Mouse (Mus musculus) liver, adult 2 months (tissue): ENCODE measurements at regions not wholly inside any gene's neighbourhood (a gene's known extent, or its start where the extent isn't known, plus 50 kb on each side); places are given as distances from the start of the nearest gene placed in this dataset.
"Not testable (repeated sequence)": the region's sequence is repeated elsewhere in the genome, so short reads cannot be mapped to it uniquely, and the experiment has no call there.

ENCODE experiments used
- DNase-seq: peaks from one replicate; pipeline ENCODE4 v3.0.0-alpha.2; 2011; ENCODE audit warnings: low read depth, low spot score; ENCODE audit errors: extremely low read depth
- H3K27ac ChIP-seq: fragments of 200-500 bp; replicated peaks from 2 replicates; pipeline ENCODE4 v1.5.1; 2012; ENCODE audit warnings: low read depth, mild to moderate bottlenecking, control low read depth, inconsistent platforms, low read length; ENCODE audit not compliant: insufficient read depth
- H3K27me3 ChIP-seq: fragments of 200-500 bp; 2 replicates; pipeline ENCODE4 v1.6.1; 2012; ENCODE audit warnings: mild to moderate bottlenecking, moderate library complexity, low read length, inconsistent platforms; ENCODE audit not compliant: control insufficient read depth, insufficient read depth
- H3K36me3 ChIP-seq: fragments of 200-500 bp; 2 replicates; pipeline ENCODE4 v1.6.1; 2012; ENCODE audit warnings: low read length, inconsistent platforms; ENCODE audit not compliant: control insufficient read depth, insufficient read depth
- H3K4me1 ChIP-seq: fragments of 200-500 bp; 2 replicates; pipeline ENCODE4 v1.6.1; 2011; ENCODE audit warnings: low read length; ENCODE audit not compliant: control insufficient read depth, insufficient read depth
- H3K4me3 ChIP-seq: fragments of 200-500 bp; 2 replicates; pipeline ENCODE4 v1.5.1; 2011; ENCODE audit warnings: low read depth, mild to moderate bottlenecking, control low read depth, low read length, moderate library complexity; ENCODE audit not compliant: insufficient read depth
- H3K79me2 ChIP-seq: fragments of 200-500 bp; 2 replicates; pipeline ENCODE4 v1.6.1; 2012; ENCODE audit warnings: inconsistent platforms, mild to moderate bottlenecking, low read length, moderate library complexity; ENCODE audit not compliant: control insufficient read depth, insufficient read depth
- H3K9ac ChIP-seq: fragments of 200-500 bp; 2 replicates; pipeline ENCODE4 v1.6.1; 2012; ENCODE audit warnings: low read depth, mild to moderate bottlenecking, control low read depth, inconsistent platforms, low read length
- CTCF ChIP-seq: fragments of 200-500 bp; IDR thresholded peaks from 2 replicates; pipeline ENCODE4 v1.5.1; 2011; ENCODE audit warnings: low read depth, low read length, control low read depth
- POLR2A ChIP-seq: fragments of 200-500 bp; IDR thresholded peaks from 2 replicates; pipeline ENCODE4 v1.6.1; 2011; ENCODE audit warnings: low read length, control low read depth; ENCODE audit not compliant: insufficient read depth; ENCODE audit errors: extremely low read depth
- WGBS: fragments of 180-500 bp; shearing (Covaris S2); methylation state at CpG from one replicate; pipeline ENCODE4 v1.1.7; 2018; 5-methylcytosine and 5-hydroxymethylcytosine counted together

DNA sequence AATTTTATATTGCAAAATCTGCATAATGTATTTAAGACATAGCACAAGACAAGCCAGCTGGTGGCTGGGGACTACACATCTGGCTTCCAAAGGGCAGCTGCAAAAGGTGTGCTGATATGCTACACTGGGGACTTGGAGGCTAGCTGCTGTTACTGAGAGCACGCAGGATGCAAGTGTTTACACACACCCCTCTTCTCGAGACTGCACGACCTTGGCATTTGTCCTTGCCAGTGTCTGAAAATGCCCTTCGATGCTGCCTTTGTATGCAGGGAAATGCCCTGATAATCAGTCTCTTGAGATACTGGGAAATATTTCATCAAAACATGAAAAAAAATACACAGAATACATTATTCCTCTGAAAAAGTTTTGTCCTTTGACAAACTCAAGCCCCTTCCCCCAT lies 86.3 kb downstream of the Elovl4 start:
- H3K9ac ChIP-seq = no peak overlapping the region
- no peaks in the 10 kb centered on the region for H3K79me2 ChIP-seq
- H3K4me1 ChIP-seq = no peaks in the 10 kb centered on the region
- H3K27me3 ChIP-seq = no peaks in the 10 kb centered on the region
- no peaks in the 10 kb centered on the region for H3K36me3 ChIP-seq
- DNase-seq = no peak
- no peak overlapping the region for H3K27ac ChIP-seq
- WGBS = 47% methylated on average over 4 of the region's 4 CpGs
- TF ChIP-seq POLR2A (no peak), CTCF (no peak)
- H3K4me3 ChIP-seq = no peak overlapping the region

DNA sequence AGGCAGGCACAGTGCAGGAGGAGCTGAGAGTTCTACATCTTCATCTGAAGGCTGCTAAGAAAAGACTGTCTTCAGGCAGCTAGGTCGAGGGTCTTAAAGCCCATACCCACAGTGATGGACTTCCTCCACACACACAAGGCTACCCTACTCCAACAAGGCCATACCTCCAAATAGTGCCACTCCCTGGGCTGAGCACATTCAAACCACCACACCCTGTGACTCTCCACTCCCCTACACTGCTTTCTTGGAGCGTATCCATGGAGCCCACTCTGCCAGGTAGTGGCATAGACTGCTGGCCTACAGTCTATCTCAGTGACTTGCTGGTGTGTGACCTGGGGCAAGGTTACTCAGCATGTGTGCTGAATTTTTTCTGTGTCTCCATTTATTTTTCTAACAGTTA lies 88.0 kb downstream of the Elovl4 start:
- 89% methylated on average over 2 of the region's 2 CpGs for WGBS
- not testable (repeated sequence) for H3K36me3 ChIP-seq, DNase-seq

GRCm38 (mm10) chr9:83716101-83716763 lies 89.8 kb downstream of the Elovl4 start:
- Histone ChIP-seq H3K79me2 (no peaks in the 10 kb centered on the region), H3K27ac (no peak overlapping the region), H3K4me3 (no peak overlapping the region), H3K4me1 (no peaks in the 10 kb centered on the region), H3K9ac (no peak overlapping the region), H3K36me3 (no peaks in the 10 kb centered on the region), H3K27me3 (no peaks in the 10 kb centered on the region)
- TF ChIP-seq CTCF (no peak), POLR2A (no peak)
- 63% methylated on average over 5 of the region's 5 CpGs for WGBS
- no peak for DNase-seq

More for the DNA sequence above, 88.0 kb downstream of the Elovl4 start:
- H3K4me1 ChIP-seq, H3K4me3 ChIP-seq, H3K27ac ChIP-seq, H3K27me3 ChIP-seq, H3K9ac ChIP-seq, H3K79me2 ChIP-seq: not testable (repeated sequence)

DNA sequence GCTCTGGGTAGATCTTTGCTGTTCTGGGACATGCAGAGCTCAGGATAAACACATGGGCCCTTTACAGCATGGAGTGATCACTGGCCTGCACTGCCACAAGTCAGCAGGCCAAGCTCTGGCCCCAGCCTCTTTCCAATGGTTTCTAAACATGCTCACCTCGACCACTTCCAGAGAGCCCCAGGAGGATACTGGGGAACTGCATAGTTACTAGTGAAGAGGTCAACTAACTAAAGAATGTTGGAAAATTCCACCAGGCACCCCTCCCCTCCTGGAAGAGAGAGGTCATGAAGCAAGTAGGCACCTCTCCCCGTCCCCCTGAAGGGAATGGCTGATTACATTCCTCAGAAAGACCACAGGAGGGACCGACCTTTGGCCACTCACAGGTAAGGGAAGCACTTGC lies 98.7 kb downstream of the Elovl4 start:
- H3K4me3 ChIP-seq = no peak overlapping the region
- WGBS = 84% methylated on average over 3 of the region's 3 CpGs
- no peaks in the 10 kb centered on the region; the same call in 1 of the 2 replicates for H3K27me3 ChIP-seq
- H3K4me1 ChIP-seq = no peaks in the 10 kb centered on the region
- no peaks in the 10 kb centered on the region for H3K79me2 ChIP-seq
- H3K36me3 ChIP-seq = no peaks in the 10 kb centered on the region
- TF ChIP-seq CTCF (no peak), POLR2A (no peak)
- no peak overlapping the region for H3K9ac ChIP-seq
- DNase-seq = no peak
- H3K27ac ChIP-seq = no peak overlapping the region

DNA sequence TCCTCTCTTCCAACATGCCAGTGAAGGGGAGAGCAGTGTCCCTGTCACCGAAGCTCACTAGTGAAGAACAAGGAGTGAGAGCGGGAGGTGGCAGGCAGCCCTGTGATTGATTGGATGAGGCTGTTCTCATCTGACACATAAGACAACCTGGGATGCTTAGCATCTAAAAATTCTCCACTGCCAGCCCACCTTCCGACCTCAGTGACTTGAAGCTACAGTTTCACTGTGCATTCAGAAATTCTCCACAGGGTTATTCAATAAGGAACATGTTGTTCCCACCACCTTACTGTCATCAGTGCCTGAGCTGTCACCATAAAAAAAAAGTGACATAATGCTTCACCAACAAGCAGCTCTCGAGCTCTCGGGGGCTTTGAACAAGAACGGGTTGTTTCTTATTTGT lies 100.0 kb downstream of the Elovl4 start:
- H3K9ac ChIP-seq = no peak overlapping the region
- 85% methylated on average over 6 of the region's 6 CpGs for WGBS
- no peak overlapping the region for H3K4me3 ChIP-seq
- H3K27ac ChIP-seq = no peak overlapping the region
- DNase-seq = no peak
- H3K27me3 ChIP-seq = no peaks in the 10 kb centered on the region; the same call in 1 of the 2 replicates
- no peaks in the 10 kb centered on the region for H3K79me2 ChIP-seq
- TF ChIP-seq CTCF (no peak), POLR2A (no peak)
- H3K4me1 ChIP-seq = no peaks in the 10 kb centered on the region
- no peaks in the 10 kb centered on the region for H3K36me3 ChIP-seq

DNA sequence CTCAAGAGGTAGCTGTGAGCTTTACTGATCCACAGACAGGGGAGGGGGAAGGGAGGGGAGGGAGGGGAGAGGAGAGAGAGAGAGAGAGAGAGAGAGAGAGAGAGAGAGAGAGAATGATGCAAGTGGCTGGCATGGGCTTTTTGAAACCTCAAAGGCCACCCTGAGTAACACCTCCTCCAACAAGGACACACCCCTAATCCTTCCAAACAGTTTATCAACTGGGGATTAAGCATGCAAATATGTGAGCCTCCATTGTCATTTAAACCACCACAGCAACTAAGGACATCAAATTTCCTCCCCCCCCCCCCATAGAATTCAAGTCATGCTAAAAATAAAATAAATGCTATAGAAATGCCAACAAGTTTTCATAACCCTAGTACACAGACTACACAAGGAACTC lies 101.9 kb downstream of the Elovl4 start:
- H3K9ac ChIP-seq = no peak overlapping the region

More for the DNA sequence above, 101.9 kb downstream of the Elovl4 start:
- Histone ChIP-seq H3K27ac (no peak overlapping the region), H3K27me3 (no peaks in the 10 kb centered on the region; the same call in 1 of the 2 replicates), H3K4me1 (no peaks in the 10 kb centered on the region), H3K79me2 (no peaks in the 10 kb centered on the region), H3K36me3 (no peaks in the 10 kb centered on the region), H3K4me3 (no peak overlapping the region)
- no peak for DNase-seq
- no peak for TF ChIP-seq CTCF
- no peak for TF ChIP-seq POLR2A
